Mouse (Mus musculus) CH12.LX (cell line): ENCODE measurements around the gene Baz1b. TPM values are rescaled to one million over a fixed set of nuclear protein-coding genes. Genes with fewer than 3 reads are reported as not detected.

Source experiments
- DNase-seq: peaks from one replicate; pipeline ENCODE4 v3.0.0-alpha.2; 2013; ENCODE audit errors: extremely low read depth
- H3K27ac ChIP-seq: 2 replicates; pipeline ENCODE4 v1.5.1; 2012; ENCODE audit warnings: low read depth, mild to moderate bottlenecking, control low read depth, moderate library complexity; ENCODE audit not compliant: insufficient read depth
- H3K27me3 ChIP-seq: replicated peaks from 2 replicates; pipeline ENCODE3; 2012; ENCODE audit warnings: inconsistent platforms
- H3K36me3 ChIP-seq, 2 experiments: replicated peaks in 1 of 2; 2 replicates each; pipeline versions ENCODE3 to v1.6.1; 2012; ENCODE audit warnings: inconsistent platforms in 1 of 2, low read length in 1 of 2, mild to moderate bottlenecking in 1 of 2, mixed read lengths in 1 of 2, moderate library complexity in 1 of 2; ENCODE audit not compliant: control insufficient read depth in 1 of 2, insufficient read depth in 1 of 2
- H3K4me1 ChIP-seq, 2 experiments: 2 replicates each; pipeline ENCODE4 v1.6.1; 2012; ENCODE audit warnings: inconsistent platforms in 1 of 2, moderate library complexity in 1 of 2; ENCODE audit not compliant: insufficient read depth in 2 of 2, control insufficient read depth in 1 of 2
- H3K4me2 ChIP-seq: 2 replicates; pipeline ENCODE4 v1.6.1; 2012; ENCODE audit warnings: low read depth, mild to moderate bottlenecking, control low read depth; ENCODE audit not compliant: poor library complexity, insufficient read depth, severe bottlenecking
- H3K4me3 ChIP-seq, 3 experiments: fragments of 150-350 bp in 1 of 3; sonication (generic) in 1 of 3; replicated peaks in 1 of 3; 2 replicates each; pipeline versions ENCODE3 to v1.5.1; 2011 to 2012; ENCODE audit warnings: low read depth in 2 of 3, low read length in 2 of 3, mild to moderate bottlenecking in 2 of 3, moderate library complexity in 2 of 3, control low read depth in 1 of 3, improper control_type of control experiment in 1 of 3, inconsistent platforms in 1 of 3, mixed read lengths in 1 of 3; ENCODE audit not compliant: poor library complexity in 1 of 3
- H3K79me2 ChIP-seq: replicated peaks from 2 replicates; pipeline ENCODE4 v1.6.1; 2012; ENCODE audit warnings: mild to moderate bottlenecking, moderate library complexity; ENCODE audit not compliant: control insufficient read depth, poor library complexity, insufficient read depth, severe bottlenecking; ENCODE audit errors: extremely low read depth
- H3K9ac ChIP-seq: 2 replicates; pipeline ENCODE4 v1.6.1; 2012; ENCODE audit warnings: low read depth, mild to moderate bottlenecking, control low read depth, moderate library complexity; ENCODE audit not compliant: insufficient read depth
- H3K9me3 ChIP-seq: replicated peaks from 2 replicates; pipeline ENCODE3; 2012; ENCODE audit warnings: low read length, inconsistent platforms, mixed read lengths
- JUN ChIP-seq: IDR thresholded peaks from 2 replicates; pipeline ENCODE4 v1.6.1; 2011; ENCODE audit warnings: low read depth, mild to moderate bottlenecking, low read length, improper control_type of control experiment, moderate library complexity; ENCODE audit not compliant: insufficient read depth
- MAFK ChIP-seq: IDR thresholded peaks from 2 replicates; pipeline ENCODE4 v1.6.1; 2011; ENCODE audit warnings: low read length, improper control_type of control experiment; ENCODE audit not compliant: insufficient replicate concordance
- NELFE ChIP-seq: IDR thresholded peaks from 2 replicates; pipeline ENCODE4 v1.6.1; 2011; ENCODE audit warnings: low read depth, low read length, improper control_type of control experiment
- PAX5 ChIP-seq: IDR thresholded peaks from 2 replicates; pipeline ENCODE4 v1.6.1; 2012; ENCODE audit warnings: low read length, inconsistent platforms, mixed read lengths
- POLR2AphosphoS2 ChIP-seq: IDR thresholded peaks from 2 replicates; pipeline ENCODE4 v1.6.1; 2011; ENCODE audit warnings: low read depth, low read length, improper control_type of control experiment
- SIN3A ChIP-seq: IDR thresholded peaks from 2 replicates; pipeline ENCODE4 v1.6.1; 2012; ENCODE audit warnings: low read length, improper control_type of control experiment, inconsistent platforms
- USF1 ChIP-seq: IDR thresholded peaks from 2 replicates; pipeline ENCODE4 v1.6.1; 2014; ENCODE audit warnings: low read depth, mild to moderate bottlenecking, inconsistent platforms, low read length, improper control_type of control experiment
- USF2 ChIP-seq: conservative IDR thresholded peaks from 2 replicates; pipeline ENCODE4 v1.6.1; 2011; ENCODE audit warnings: low read depth, low read length, improper control_type of control experiment
- ZC3H11A ChIP-seq: IDR thresholded peaks from 2 replicates; pipeline ENCODE4 v1.6.1; 2012; ENCODE audit warnings: low read depth, mild to moderate bottlenecking, inconsistent platforms, low read length, improper control_type of control experiment
- dilution Hi-C: fragments of 300-500 bp; cut with MboI; formaldehyde crosslinking; loops from 2 replicates; pipeline ENCODE4 v1.14.3; 2020; ENCODE audit warnings: low sequenced_read_pairs; ENCODE audit not compliant: extremely low pct_unique_long_range_greater_than_20kb, extremely low pct_ligation_motif_present
- in situ Hi-C: fragments of 300-500 bp; cut with MboI; formaldehyde crosslinking; loops from 3 replicates; pipeline ENCODE4 v1.14.3; 2019; ENCODE audit warnings: low sequenced_read_pairs, low pct_ligation_motif_present, low pct_unique_long_range_greater_than_20kb, mixed read lengths
- polyA plus RNA-seq: library from polyadenylated mRNA; unstranded; fragments of >175 nt; gene quantifications from 2 replicates; pipeline ENCODE4 v1.2.1, GENCODE M21; 2012; ENCODE audit warnings: low read depth; ENCODE audit not compliant: insufficient read length
- total RNA-seq, 2 experiments: library from RNA; depleted of rRNA; stranded (reverse); fragments of 300-350 nt in 1 of 2; fragments of >200 nt in 1 of 2; gene quantifications; 2 replicates each; pipeline ENCODE4 v1.2.3; 2012 to 2014

Baz1b gene
- total and polyA plus RNA-seq, 3 experiments: 53.3 to 85.4 (median 60.0) TPM

- dilution Hi-C loops: no loop called here
Measured at GRCm38 (mm10) chr5:135243166-135243565, 56.1 kb downstream of the Baz1b start.

GRCm38 (mm10) chr5:135246531-135246930 lies 59.5 kb downstream of the Baz1b start:
- H3K27me3 ChIP-seq: no peaks in the 10 kb centered on the region
- in situ Hi-C loops (no loop called here), dilution Hi-C loops (no loop called here)
- H3K4me1 ChIP-seq: no peaks in the 10 kb centered on the region
- H3K27ac ChIP-seq: no peak overlapping the region
- H3K9me3 ChIP-seq: peaks cover 24% of the 10 kb centered on the region
- TF ChIP-seq MAFK: no peak
- no peak for TF ChIP-seq USF1
- H3K4me2 ChIP-seq: no peak overlapping the region
- H3K36me3 ChIP-seq: peaks cover 50 to 87% of the 10 kb centered on the region in 2 experiments
- no peaks in the 10 kb centered on the region for H3K79me2 ChIP-seq
- DNase-seq: no peak
- no peak overlapping the region for H3K9ac ChIP-seq
- no peak overlapping the region for H3K4me3 ChIP-seq

More at GRCm38 (mm10) chr5:135243166-135243565, 56.1 kb downstream of the Baz1b start:
- Histone ChIP-seq H3K36me3 (peaks cover 82 to 95% of the 10 kb centered on the region in 2 experiments), H3K79me2 (no peaks in the 10 kb centered on the region; the same call in 1 of the 2 replicates), H3K27ac (no peak overlapping the region), H3K9ac (no peak overlapping the region), H3K4me1 (peaks cover 0 to 9% of the 10 kb centered on the region in 2 experiments; a peak in 2 of 4 replicates), H3K27me3 (no peaks in the 10 kb centered on the region), H3K9me3 (no peaks in the 10 kb centered on the region), H3K4me3 (no peak overlapping the region), H3K4me2 (no peak overlapping the region)
- TF ChIP-seq PAX5 (no peak), ZC3H11A (no peak), USF1 (no peak), JUN (no peak), SIN3A (no peak), NELFE (no peak), USF2 (no peak)
- no peak for DNase-seq
- in situ Hi-C loops: no loop called here

- no peaks in the 10 kb centered on the region for H3K79me2 ChIP-seq
- no peak overlapping the region for H3K4me3 ChIP-seq
- TF ChIP-seq JUN (no peak), POLR2AphosphoS2 (peak; percentile 81; the same call in 1 of the 2 replicates)
- H3K4me1 ChIP-seq: no peaks in the 10 kb centered on the region
- no peak overlapping the region for H3K9ac ChIP-seq
- H3K36me3 ChIP-seq: peaks cover 42 to 79% of the 10 kb centered on the region in 2 experiments
- no peak overlapping the region for H3K4me2 ChIP-seq
- peaks cover 24% of the 10 kb centered on the region for H3K9me3 ChIP-seq
- no peak for DNase-seq
- in situ Hi-C loops (no loop called here), dilution Hi-C loops (no loop called here)
- no peak overlapping the region for H3K27ac ChIP-seq
- no peaks in the 10 kb centered on the region for H3K27me3 ChIP-seq
Measured at GRCm38 (mm10) chr5:135247337-135247736, 60.3 kb downstream of the Baz1b start.
